Mouse (Mus musculus): ENCODE data around the gene Pmel.

The Pmel gene

GRCm38 (mm10) chr10:128703895-128704294, at the start of gene Pmel:
Pmel (plus strand) TSS chr10:128704195.
- no peak for DNase-seq (ENCODE audit: low read depth)

- no peak for DNase-seq (ENCODE audit: low read depth)
Measured at GRCm38 (mm10) chr10:128655254-128655653, 48.7 kb upstream of the Pmel start.

GRCm38 (mm10) chr10:128656731-128657130, 47.3 kb upstream of the Pmel start:
- no peak for DNase-seq (ENCODE audit: low read depth)

- no peak for DNase-seq (ENCODE audit: low read depth)
Measured at GRCm38 (mm10) chr10:128657844-128658243, 46.2 kb upstream of the Pmel start.

GRCm38 (mm10) chr10:128659490-128659889, 44.5 kb upstream of the Pmel start:
- DNase-seq (ENCODE audit: low read depth): no peak

- no peak for DNase-seq (ENCODE audit: low read depth)
Measured at GRCm38 (mm10) chr10:128662465-128662864, 41.5 kb upstream of the Pmel start.

GRCm38 (mm10) chr10:128663441-128664220, 40.4 kb upstream of the Pmel start:
- no peak for DNase-seq (ENCODE audit: low read depth)

- no peak for DNase-seq (ENCODE audit: low read depth)
Measured at GRCm38 (mm10) chr10:128664808-128665207, 39.2 kb upstream of the Pmel start.

- DNase-seq (ENCODE audit: low read depth): no peak
Measured at GRCm38 (mm10) chr10:128665307-128665706, 38.7 kb upstream of the Pmel start.

GRCm38 (mm10) chr10:128665806-128666205, 38.2 kb upstream of the Pmel start:
- DNase-seq (ENCODE audit: low read depth): no peak

- DNase-seq (ENCODE audit: low read depth): no peak
Measured at GRCm38 (mm10) chr10:128668790-128669672, 35.0 kb upstream of the Pmel start.

GRCm38 (mm10) chr10:128671148-128671547, 32.8 kb upstream of the Pmel start:
- DNase-seq (ENCODE audit: low read depth): no peak

GRCm38 (mm10) chr10:128673763-128674468, 30.1 kb upstream of the Pmel start, which contains the start of gene Suox:
Suox (minus strand) TSS chr10:128674073.
- peak; percentile 86 for DNase-seq (ENCODE audit: low read depth)

- peak; percentile 81 for DNase-seq (ENCODE audit: low read depth)
Measured at GRCm38 (mm10) chr10:128674469-128675008, 29.5 kb upstream of the Pmel start.

- DNase-seq (ENCODE audit: low read depth): no peak
Measured at GRCm38 (mm10) chr10:128695411-128695991, 8.5 kb upstream of the Pmel start.

GRCm38 (mm10) chr10:128695992-128696807, 7.8 kb upstream of the Pmel start, which contains the start of gene Rab5b:
Rab5b (minus strand) TSS chr10:128696264.
- DNase-seq (ENCODE audit: low read depth): peak; percentile 100

GRCm38 (mm10) chr10:128697072-128697725, 6.8 kb upstream of the Pmel start:
- DNase-seq (ENCODE audit: low read depth): peak; percentile 33

GRCm38 (mm10) chr10:128699006-128699405, 5.0 kb upstream of the Pmel start:
- DNase-seq (ENCODE audit: low read depth): no peak

- DNase-seq (ENCODE audit: low read depth): no peak
Measured at GRCm38 (mm10) chr10:128699611-128700010, 4.4 kb upstream of the Pmel start.

GRCm38 (mm10) chr10:128700712-128701111, 3.3 kb upstream of the Pmel start:
- no peak for DNase-seq (ENCODE audit: low read depth)
